Mouse (Mus musculus): ENCODE measurements around the gene Hpcal4. TPM values are rescaled to one million over a fixed set of nuclear protein-coding genes. Genes with fewer than 3 reads are reported as not detected.

The Hpcal4 gene
- polyA plus RNA-seq (2014; fragmentation: Nextera tagmentation; extraction: Ambion mirVana): 34.0 and 52.6 TPM in 2 replicates

DNA sequence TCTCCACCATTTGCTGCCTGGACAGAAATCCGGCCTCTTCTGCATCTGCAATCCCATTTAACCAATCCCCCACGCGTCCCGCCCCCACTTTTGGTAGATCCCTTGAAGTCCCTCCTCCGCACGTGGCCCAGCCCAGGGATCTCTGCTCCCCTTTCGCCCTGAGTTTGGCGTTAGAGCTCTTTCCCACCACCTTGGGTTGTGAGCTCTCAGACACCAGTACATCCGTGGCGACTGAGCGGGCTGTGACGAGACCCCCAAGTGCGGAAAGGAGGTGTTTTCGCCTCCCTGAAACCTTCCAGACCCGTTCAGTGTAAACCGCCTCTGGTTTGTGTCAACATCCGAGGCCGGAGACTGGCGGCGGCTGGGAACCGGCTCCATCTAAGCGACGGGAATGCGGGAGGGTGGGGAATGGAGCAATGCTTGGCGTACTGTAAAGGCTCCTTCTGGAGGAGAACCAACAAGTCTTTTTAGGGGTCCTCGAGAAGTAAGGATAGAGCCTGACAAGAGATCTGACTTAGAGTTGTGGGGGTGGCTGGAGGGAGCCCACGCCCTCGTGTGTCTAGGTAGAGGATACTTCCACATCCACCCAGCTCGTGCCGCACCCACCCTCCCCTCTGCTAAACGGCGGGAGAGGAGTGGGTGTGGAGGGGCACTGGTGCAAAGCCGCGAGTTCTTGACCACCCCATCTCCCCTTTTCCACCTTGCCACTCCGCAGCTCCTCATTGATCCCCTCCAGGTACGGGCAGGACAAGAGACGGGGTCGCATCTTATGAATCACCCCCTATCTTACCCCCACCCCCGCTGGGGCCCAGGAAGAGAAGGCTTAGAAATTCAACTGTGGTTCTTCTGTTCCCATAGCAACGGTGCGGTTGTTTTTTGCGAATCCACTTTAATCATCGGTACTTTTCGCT, at the start of gene Hpcal4:
Gene Hpcal4 (plus strand): TSS at position 900 of the 911 bp plus-strand sequence.
- Histone ChIP-seq H3K27me3 (ENCODE audit: control insufficient read depth, insufficient read depth, low read length) (peaks cover 37% of the 10 kb centered on the region), H3K9ac (peak within 1 kb of the TSS; percentile 60)

DNA sequence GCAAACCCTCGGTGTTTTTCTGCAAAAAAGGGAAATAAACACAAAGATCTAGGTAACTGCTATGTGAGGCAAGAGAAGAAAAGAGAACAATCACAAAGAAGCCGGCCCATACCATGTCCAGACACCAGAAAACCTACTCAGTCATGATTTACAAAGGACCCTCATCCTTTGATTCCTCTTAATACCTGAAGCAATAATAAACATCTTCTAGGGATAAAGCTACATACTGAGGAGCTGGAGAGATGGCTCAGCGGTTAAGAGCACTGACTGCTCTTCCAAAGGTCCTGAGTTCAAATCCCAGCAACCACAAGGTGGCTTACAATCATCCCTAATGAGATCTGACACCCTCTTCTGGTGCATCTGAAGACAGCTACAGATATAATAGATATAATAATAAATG, 45.5 kb upstream of the Hpcal4 start:
- Histone ChIP-seq H3K27me3 (ENCODE audit: control insufficient read depth, insufficient read depth, low read length) (no peaks in the 10 kb centered on the region), H3K4me2 (replicated peaks) (no peak overlapping the region), H3K9ac (no peak overlapping the region), H3K27ac (no peak overlapping the region), H3K4me3 (replicated peaks; ENCODE audit: low read length) (no peak overlapping the region), H3K4me1 (replicated peaks; ENCODE audit: control insufficient read depth, insufficient read depth, low read length) (peaks cover 12% of the 10 kb centered on the region), H3K9me3 (ENCODE audit: control insufficient read depth, low read length) (no peaks in the 10 kb centered on the region), H3K36me3 (replicated peaks; ENCODE audit: control insufficient read depth, insufficient read depth) (peaks cover 38% of the 10 kb centered on the region)
- WGBS: 92% methylated on average over 3 of the region's 3 CpGs
- DNase-seq (ENCODE audit: low spot score) (no peak), ATAC-seq (ENCODE audit: low FRiP score) (no peak)

More for the DNA sequence above, at the start of gene Hpcal4:
- Histone ChIP-seq H3K4me3 (replicated peaks; ENCODE audit: low read length) (peak within 1 kb of the TSS; percentile 40), H3K27ac (peak within 1 kb of the TSS; percentile 34), H3K4me2 (replicated peaks) (peak within 1 kb of the TSS; percentile 77), H3K4me1 (replicated peaks; ENCODE audit: control insufficient read depth, insufficient read depth, low read length) (peaks cover 22% of the 10 kb centered on the region), H3K9me3 (ENCODE audit: control insufficient read depth, low read length) (no peaks in the 10 kb centered on the region), H3K36me3 (replicated peaks; ENCODE audit: control insufficient read depth, insufficient read depth) (no peaks in the 10 kb centered on the region)
- ATAC-seq (ENCODE audit: low FRiP score): peak; percentile 63
- peak; percentile 67 for DNase-seq (ENCODE audit: low spot score)
- under 1% methylated on average over 44 of the region's 44 CpGs for WGBS

DNA sequence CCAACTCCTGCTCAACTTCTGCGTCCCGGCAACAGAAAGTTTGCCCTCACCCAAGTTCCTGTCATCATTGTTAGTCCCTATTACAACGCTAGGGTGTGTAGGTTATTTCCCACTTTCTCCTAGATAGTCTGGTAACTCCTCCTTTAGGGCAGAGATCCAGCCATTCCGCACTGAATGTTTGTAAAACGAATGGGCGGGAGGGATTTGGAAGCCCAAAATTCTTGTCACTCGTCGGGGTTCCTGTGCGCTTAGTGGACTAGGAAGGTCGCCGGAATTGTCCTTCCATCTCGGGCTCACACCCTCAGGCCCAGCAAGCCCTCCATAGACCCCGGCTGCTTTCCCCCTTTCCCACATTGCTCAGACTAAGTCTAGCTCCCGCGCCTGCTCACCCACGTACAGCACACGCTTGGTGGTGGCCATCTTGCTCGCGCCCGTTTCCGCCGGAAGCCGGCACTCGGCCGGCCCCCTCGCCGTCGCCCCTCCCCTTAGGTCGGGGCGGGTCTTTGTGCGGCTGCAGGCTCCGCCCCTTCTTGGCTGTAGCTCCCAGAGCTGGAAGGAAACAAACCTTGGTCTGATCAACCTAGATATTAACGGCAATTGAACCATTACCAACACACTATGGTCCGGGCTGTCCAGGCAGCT, 43.4 kb upstream of the Hpcal4 start, which contains the start of gene Ppie:
Gene Ppie (minus strand): TSS at position 439 of the 642 bp plus-strand sequence.
- ATAC-seq (ENCODE audit: low FRiP score): peak; percentile 96
- H3K9ac ChIP-seq: peak within 1 kb of the TSS; percentile 66
- DNase-seq (ENCODE audit: low spot score): peak; percentile 90
- WGBS: 1% methylated on average over 34 of the region's 34 CpGs
- peaks cover 12% of the 10 kb centered on the region for H3K4me1 ChIP-seq (replicated peaks; ENCODE audit: control insufficient read depth, insufficient read depth, low read length)
- peak within 1 kb of the TSS; percentile 85 for H3K27ac ChIP-seq
- peaks cover 20% of the 10 kb centered on the region for H3K36me3 ChIP-seq (replicated peaks; ENCODE audit: control insufficient read depth, insufficient read depth)
- H3K4me2 ChIP-seq (replicated peaks): peak within 1 kb of the TSS; percentile 90
- H3K4me3 ChIP-seq (replicated peaks; ENCODE audit: low read length): peak within 1 kb of the TSS; percentile 60
- H3K9me3 ChIP-seq (ENCODE audit: control insufficient read depth, low read length): no peaks in the 10 kb centered on the region
- H3K27me3 ChIP-seq (ENCODE audit: control insufficient read depth, insufficient read depth, low read length): no peaks in the 10 kb centered on the region

DNA sequence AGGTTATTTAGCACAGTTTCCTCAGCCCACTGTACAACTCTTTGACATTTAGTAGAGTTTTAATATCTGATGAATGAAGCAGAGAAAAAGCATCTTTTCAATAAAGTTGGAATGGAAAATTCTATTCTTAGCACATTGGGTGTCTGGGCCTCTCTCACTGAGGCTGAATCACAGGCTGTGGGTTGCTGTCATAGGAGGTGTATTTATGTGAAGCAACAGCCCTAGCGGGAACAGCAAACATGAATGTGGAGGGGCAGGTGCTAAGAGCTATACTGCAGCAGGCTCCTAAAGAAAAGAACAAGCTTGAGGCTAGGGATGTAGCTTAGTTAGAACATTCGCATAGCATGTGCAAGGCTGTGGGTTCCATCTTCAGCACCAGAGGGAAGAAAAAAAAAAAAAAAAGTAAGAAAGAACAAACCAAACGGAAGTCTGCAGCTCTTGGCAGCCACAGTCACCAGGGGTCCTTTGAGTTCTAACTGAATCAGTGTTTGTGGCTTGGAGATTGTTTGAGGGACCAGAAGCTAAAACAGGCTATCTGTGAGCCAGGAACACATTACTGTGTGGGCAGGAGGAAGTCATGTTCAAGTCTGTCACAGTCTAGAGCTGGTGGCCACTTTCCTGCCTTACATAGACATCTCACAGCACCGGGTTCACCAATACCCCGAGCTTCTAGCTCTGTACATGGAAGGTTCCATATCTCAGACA, 35.4 kb upstream of the Hpcal4 start:
- ATAC-seq (ENCODE audit: low FRiP score) (no peak), DNase-seq (ENCODE audit: low spot score) (no peak)
- H3K4me3 ChIP-seq (replicated peaks; ENCODE audit: low read length): no peak overlapping the region
- H3K4me1 ChIP-seq (replicated peaks; ENCODE audit: control insufficient read depth, insufficient read depth, low read length): no peaks in the 10 kb centered on the region
- H3K36me3 ChIP-seq (replicated peaks; ENCODE audit: control insufficient read depth, insufficient read depth): no peaks in the 10 kb centered on the region
- no peak overlapping the region for H3K9ac ChIP-seq
- H3K4me2 ChIP-seq (replicated peaks): no peak overlapping the region
- 72% methylated on average over 5 of the region's 5 CpGs for WGBS
- H3K27ac ChIP-seq: no peak overlapping the region
- no peaks in the 10 kb centered on the region for H3K9me3 ChIP-seq (ENCODE audit: control insufficient read depth, low read length)
- no peaks in the 10 kb centered on the region for H3K27me3 ChIP-seq (ENCODE audit: control insufficient read depth, insufficient read depth, low read length)

DNA sequence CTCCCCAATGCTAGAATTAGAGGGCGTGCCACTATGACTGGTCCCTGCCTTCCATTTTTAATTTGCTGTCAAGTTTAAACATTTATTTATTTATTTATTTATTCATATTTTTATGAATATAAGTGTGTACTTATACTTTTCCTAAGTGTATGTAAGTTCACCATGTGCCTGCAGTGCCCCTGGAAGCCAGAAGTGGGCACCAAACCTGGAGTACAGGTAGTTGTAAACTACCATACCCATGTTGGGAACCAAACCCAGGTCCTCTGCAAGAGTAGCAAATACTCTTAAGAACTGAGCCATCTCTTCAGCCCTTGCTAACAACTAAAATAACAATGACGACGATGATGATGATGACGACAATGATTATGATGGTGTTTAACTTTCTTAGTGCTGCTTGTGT, 31.0 kb upstream of the Hpcal4 start:
- 80% methylated on average over 4 of the region's 4 CpGs for WGBS
- H3K27me3 ChIP-seq (ENCODE audit: control insufficient read depth, insufficient read depth, low read length): no peaks in the 10 kb centered on the region
- no peak for DNase-seq (ENCODE audit: low spot score)
- H3K4me2 ChIP-seq (replicated peaks): no peak overlapping the region
- H3K36me3 ChIP-seq (replicated peaks; ENCODE audit: control insufficient read depth, insufficient read depth): no peaks in the 10 kb centered on the region
- H3K4me3 ChIP-seq (replicated peaks; ENCODE audit: low read length): no peak overlapping the region
- no peaks in the 10 kb centered on the region for H3K9me3 ChIP-seq (ENCODE audit: control insufficient read depth, low read length)
- no peak overlapping the region for H3K9ac ChIP-seq
- H3K4me1 ChIP-seq (replicated peaks; ENCODE audit: control insufficient read depth, insufficient read depth, low read length): no peaks in the 10 kb centered on the region
- H3K27ac ChIP-seq: no peak overlapping the region
- ATAC-seq (ENCODE audit: low FRiP score): no peak

DNA sequence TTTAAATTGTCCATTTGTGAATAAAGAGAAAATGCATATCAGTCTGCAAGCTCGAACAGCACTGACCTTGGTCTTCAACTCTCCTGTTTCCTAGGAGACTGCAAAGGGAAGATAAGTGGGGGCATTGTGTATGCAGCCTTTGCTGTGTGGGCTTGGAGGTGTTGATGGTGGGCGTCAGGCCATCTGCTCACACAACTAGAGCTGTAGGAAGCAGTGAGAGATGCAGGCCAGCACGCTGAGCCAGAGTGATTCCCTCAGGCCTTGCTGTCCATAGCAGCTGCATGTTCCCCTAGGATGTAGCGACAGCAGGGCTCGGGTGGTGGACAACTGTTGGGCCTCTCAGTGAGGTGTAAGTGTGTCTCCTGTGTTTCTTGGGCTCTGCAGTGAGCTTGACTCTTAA, 30.1 kb upstream of the Hpcal4 start:
- Histone ChIP-seq H3K9me3 (ENCODE audit: control insufficient read depth, low read length) (no peaks in the 10 kb centered on the region), H3K27ac (no peak overlapping the region), H3K4me2 (replicated peaks) (no peak overlapping the region), H3K4me1 (replicated peaks; ENCODE audit: control insufficient read depth, insufficient read depth, low read length) (no peaks in the 10 kb centered on the region), H3K36me3 (replicated peaks; ENCODE audit: control insufficient read depth, insufficient read depth) (no peaks in the 10 kb centered on the region), H3K9ac (no peak overlapping the region), H3K4me3 (replicated peaks; ENCODE audit: low read length) (no peak overlapping the region), H3K27me3 (ENCODE audit: control insufficient read depth, insufficient read depth, low read length) (no peaks in the 10 kb centered on the region)
- ATAC-seq (ENCODE audit: low FRiP score) (no peak), DNase-seq (ENCODE audit: low spot score) (no peak)
- WGBS: 47% methylated on average over 5 of the region's 5 CpGs

DNA sequence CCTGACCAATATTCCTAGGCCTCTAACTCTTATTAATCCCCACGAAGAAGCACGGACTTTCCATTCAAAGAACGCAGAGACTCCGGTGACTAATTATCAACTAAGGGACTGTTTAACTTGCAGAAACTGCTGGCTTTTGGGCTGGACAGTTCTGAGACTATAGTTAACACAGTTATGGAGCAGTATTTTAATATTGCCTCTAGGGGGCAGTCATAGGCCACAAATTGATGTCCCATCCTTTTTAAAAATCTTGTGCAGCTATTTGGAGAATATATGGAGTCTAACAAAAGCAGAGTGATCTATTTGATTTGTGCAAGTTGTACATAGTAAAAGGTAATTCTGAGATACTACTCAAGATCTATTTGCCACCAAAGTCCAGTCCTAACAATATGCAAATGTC, 28.0 kb upstream of the Hpcal4 start:
- no peak overlapping the region for H3K9ac ChIP-seq
- WGBS: 23% methylated on average over 4 of the region's 4 CpGs
- no peak overlapping the region for H3K4me3 ChIP-seq (replicated peaks; ENCODE audit: low read length)
- H3K4me2 ChIP-seq (replicated peaks): no peak overlapping the region
- H3K4me1 ChIP-seq (replicated peaks; ENCODE audit: control insufficient read depth, insufficient read depth, low read length): no peaks in the 10 kb centered on the region
- H3K27me3 ChIP-seq (ENCODE audit: control insufficient read depth, insufficient read depth, low read length): no peaks in the 10 kb centered on the region
- H3K27ac ChIP-seq: no peak overlapping the region
- DNase-seq (ENCODE audit: low spot score): peak; percentile 79
- H3K36me3 ChIP-seq (replicated peaks; ENCODE audit: control insufficient read depth, insufficient read depth): no peaks in the 10 kb centered on the region
- ATAC-seq (ENCODE audit: low FRiP score): no peak
- H3K9me3 ChIP-seq (ENCODE audit: control insufficient read depth, low read length): no peaks in the 10 kb centered on the region

DNA sequence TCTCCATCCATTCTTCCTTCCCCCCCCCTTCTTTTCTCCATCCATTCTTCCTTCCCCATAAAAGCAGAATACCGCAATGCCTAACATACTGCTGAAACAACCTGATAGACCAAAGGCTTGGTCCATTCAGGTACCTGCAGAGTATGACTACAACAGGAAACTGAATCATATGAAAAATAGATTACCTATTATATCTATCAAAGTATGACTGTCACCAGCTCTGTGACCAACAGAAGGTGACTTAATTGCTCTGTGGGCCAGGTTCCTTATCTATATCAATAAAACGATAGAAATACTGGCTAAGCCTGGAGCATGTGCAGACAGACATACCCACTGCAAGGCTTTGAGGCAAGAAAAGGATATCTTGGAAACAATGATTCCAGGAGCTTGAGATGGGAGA, 27.6 kb upstream of the Hpcal4 start:
- 67% methylated on average over 2 of the region's 2 CpGs for WGBS

DNA sequence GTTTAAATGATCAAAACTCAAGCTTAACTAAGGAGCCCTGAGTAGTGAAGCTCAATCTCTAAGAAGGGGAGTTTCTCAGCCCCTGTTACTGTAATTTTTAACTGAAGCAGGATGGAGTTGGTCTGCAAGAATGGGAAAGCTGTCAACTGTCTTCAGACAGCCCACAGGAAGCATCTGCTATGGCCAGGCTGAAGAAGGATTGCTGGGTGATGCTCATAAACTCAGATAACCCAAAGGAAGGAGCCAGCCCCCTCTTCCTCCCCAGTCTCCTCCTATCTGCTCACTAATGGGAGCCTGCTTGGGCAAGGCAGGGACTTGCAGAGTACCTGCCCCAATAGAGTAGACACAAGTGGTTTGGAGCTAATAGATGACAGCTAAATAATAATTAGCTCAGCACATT, 27.2 kb upstream of the Hpcal4 start:
- Histone ChIP-seq H3K27ac (no peak overlapping the region), H3K27me3 (ENCODE audit: control insufficient read depth, insufficient read depth, low read length) (no peaks in the 10 kb centered on the region), H3K36me3 (replicated peaks; ENCODE audit: control insufficient read depth, insufficient read depth) (no peaks in the 10 kb centered on the region), H3K9me3 (ENCODE audit: control insufficient read depth, low read length) (no peaks in the 10 kb centered on the region), H3K4me3 (replicated peaks; ENCODE audit: low read length) (no peak overlapping the region), H3K9ac (no peak overlapping the region), H3K4me2 (replicated peaks) (no peak overlapping the region), H3K4me1 (replicated peaks; ENCODE audit: control insufficient read depth, insufficient read depth, low read length) (no peaks in the 10 kb centered on the region)
- DNase-seq (ENCODE audit: low spot score) (no peak), ATAC-seq (ENCODE audit: low FRiP score) (no peak)

More for the DNA sequence above, 27.6 kb upstream of the Hpcal4 start:
- no peak overlapping the region for H3K4me3 ChIP-seq (replicated peaks; ENCODE audit: low read length)
- no peak overlapping the region for H3K9ac ChIP-seq
- no peaks in the 10 kb centered on the region for H3K36me3 ChIP-seq (replicated peaks; ENCODE audit: control insufficient read depth, insufficient read depth)
- H3K4me1 ChIP-seq (replicated peaks; ENCODE audit: control insufficient read depth, insufficient read depth, low read length): no peaks in the 10 kb centered on the region
- no peak overlapping the region for H3K4me2 ChIP-seq (replicated peaks)
- H3K9me3 ChIP-seq (ENCODE audit: control insufficient read depth, low read length): no peaks in the 10 kb centered on the region
- H3K27ac ChIP-seq: no peak overlapping the region
- H3K27me3 ChIP-seq (ENCODE audit: control insufficient read depth, insufficient read depth, low read length): no peaks in the 10 kb centered on the region
- DNase-seq (ENCODE audit: low spot score) (no peak), ATAC-seq (ENCODE audit: low FRiP score) (no peak)

Measured in hindbrain, embryonic 14.5 days (tissue).